Mouse (Mus musculus): ENCODE results near the gene Pax3. TPM values are rescaled to one million over a fixed set of nuclear protein-coding genes. Genes with fewer than 3 reads are reported as not detected.

The Pax3 gene
- not detected in 2 replicates for total RNA-seq (2017)

DNA sequence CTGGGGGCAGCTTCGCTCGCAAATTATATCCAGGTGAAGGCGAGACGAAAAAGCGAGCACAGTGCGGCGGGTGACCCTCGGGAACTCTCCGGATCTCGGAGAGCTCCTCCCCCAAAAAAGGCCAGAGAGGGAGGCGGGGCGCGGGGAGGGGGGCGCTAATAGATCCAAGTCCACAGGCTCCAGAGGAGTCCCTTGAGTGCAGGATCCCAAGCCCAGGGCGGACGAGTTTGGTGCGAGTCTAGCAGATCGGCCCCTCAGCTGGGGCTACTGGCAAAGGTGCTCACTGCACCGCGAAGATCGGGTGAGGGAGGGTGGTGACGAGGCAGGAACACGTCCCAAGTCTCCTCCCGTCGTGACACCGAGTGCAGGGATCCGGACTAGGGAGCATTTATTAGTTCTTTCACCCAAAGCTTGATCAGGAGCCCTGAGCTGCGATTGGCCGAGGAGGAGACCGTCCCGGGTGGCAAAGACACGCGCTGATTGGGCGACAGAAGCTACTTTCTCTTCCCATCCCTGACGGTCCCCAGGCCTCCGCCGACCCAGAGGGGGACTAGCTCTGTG lies at the start of gene Pax3:
Gene Pax3 (minus strand): TSS at position 384 of the 561 bp plus-strand sequence.
- peak in 1 of 2 experiments; percentile 23; a peak in 2 of 4 replicates for ATAC-seq (replicated peaks in 1 of 2; ENCODE audit: insufficient read depth in 1 of 2, low FRiP score in 2 of 2, low TSS enrichment in 1 of 2, low read depth in 1 of 2, poor library complexity in 2 of 2, severe bottlenecking in 2 of 2)

DNA sequence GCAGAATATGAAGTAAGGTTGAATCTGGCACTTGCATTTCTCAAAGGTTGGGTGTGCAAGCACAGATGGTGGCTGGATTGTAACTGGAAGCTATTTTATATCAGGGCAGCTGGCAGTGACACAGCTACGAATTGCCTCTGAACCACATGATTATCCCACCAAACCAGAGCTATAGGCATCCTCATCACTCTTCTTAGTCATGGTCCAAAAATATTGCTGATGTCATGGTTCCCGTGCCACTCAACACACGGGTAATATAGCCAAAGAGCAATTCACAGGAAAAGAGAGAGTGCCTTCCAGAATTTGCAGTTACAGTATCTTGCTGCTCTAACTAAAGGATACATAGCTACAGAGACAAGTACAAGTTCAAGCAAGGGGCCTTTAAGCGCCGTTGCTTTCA lies 37.4 kb upstream of the Pax3 start:
- no peak for ATAC-seq (replicated peaks in 1 of 2; ENCODE audit: insufficient read depth in 1 of 2, low FRiP score in 2 of 2, low TSS enrichment in 1 of 2, low read depth in 1 of 2, poor library complexity in 2 of 2, severe bottlenecking in 2 of 2)

DNA sequence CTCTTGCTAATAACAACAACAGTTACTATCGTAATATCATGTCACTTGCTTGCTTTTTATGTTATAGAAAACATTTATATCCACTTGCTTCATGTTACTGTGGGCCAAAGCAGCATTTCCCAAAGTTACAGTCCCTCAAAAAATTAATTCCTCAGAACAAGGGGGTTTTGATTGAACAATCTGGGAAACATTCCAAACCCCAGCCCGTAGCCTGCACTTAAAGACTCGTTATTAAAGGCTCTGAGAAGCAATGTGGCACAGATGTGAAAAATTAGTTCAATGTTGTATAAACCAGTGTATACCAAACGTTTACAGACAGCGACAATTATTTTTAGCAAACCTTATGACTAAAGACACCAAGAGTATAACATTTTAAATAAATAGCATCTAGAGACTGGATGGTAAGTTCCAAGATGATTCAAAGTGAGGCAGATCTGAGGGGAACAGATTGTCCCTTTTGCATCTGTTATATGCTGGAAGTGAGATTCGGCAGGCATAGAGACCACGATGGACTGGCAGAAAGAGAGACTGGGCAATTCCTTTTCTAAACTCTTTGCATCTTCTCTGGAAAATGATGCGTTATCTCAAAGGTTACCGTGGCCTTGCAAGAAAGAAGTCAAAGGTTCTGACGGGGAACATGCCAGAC lies 35.1 kb upstream of the Pax3 start:
- ATAC-seq (replicated peaks in 1 of 2; ENCODE audit: insufficient read depth in 1 of 2, low FRiP score in 2 of 2, low TSS enrichment in 1 of 2, low read depth in 1 of 2, poor library complexity in 2 of 2, severe bottlenecking in 2 of 2): no peak

DNA sequence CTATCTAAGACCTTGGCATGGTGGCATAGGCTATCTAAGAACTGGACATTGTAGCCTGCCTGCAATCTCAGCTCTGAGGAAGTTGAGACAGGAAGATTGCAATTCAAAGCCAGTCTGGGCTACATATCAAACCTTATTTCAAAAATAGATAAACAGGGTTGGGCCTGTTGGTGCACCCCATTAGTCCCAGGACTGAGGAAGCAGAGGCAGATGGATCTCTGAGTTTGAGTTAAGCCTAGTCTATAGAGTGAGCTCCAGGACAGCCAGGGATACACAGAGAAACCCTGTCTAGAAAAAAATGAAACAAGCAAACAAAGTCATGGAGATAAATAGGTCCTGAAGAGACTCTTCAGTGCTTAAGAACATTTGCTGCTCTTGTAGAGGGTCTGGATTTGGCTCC lies 32.9 kb upstream of the Pax3 start:
- ATAC-seq (replicated peaks in 1 of 2; ENCODE audit: insufficient read depth in 1 of 2, low FRiP score in 2 of 2, low TSS enrichment in 1 of 2, low read depth in 1 of 2, poor library complexity in 2 of 2, severe bottlenecking in 2 of 2): no peak

DNA sequence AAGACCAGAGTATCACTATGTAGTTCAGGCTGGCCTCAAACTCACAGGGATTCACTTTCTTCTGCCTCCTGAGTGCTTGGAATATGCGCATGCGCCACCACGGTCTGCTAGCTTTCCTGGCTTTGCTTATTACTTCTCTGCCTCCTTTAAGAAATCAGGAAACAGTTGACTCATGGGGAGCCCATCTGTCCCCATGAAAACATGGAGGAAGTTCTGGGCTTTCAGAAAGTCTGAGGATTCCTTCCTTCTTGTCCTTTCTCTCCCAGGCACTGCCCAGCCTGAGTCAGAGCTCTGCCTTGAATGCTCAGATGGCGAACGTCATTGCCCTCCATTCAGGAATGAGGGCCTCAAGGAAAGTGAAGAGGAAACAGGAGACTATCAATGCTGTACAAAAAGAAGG lies 31.8 kb upstream of the Pax3 start:
- ATAC-seq (replicated peaks in 1 of 2; ENCODE audit: insufficient read depth in 1 of 2, low FRiP score in 2 of 2, low TSS enrichment in 1 of 2, low read depth in 1 of 2, poor library complexity in 2 of 2, severe bottlenecking in 2 of 2): no peak

DNA sequence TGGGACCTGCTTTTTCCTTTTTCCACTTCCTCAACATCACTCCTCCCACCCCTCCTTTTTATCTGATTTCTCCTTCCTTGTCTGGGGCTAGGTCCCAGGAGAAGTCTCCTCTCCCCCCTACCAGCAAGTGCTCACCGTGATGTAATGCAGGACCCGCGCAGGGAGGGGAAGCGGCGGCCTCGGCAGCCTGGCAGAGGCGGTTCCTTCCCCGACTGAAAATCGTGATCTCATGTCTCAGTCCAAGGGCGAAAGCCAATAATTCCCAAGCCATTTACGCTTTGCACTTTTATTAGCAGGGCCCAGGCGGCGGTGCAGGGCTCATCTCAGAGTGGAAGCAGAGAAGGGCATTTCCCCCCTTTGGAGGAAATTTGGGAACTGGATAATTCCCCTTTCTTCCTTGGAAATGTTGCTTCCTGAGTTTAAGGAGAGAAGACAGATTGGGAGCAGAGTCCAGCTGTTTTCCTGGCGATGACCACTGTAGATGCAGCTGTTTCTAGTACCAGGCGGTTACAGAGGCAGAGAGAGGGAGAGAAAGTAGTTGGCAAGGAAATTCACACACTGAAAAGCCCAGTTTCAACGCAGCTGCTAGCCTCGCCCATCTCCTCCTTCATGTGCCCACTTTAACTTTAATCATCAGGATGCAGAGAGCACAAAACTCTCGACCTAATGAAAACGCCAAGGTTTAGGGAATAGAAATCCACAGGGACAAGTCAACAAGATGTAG lies 21.3 kb upstream of the Pax3 start:
- no peak for ATAC-seq (replicated peaks in 1 of 2; ENCODE audit: insufficient read depth in 1 of 2, low FRiP score in 2 of 2, low TSS enrichment in 1 of 2, low read depth in 1 of 2, poor library complexity in 2 of 2, severe bottlenecking in 2 of 2)

DNA sequence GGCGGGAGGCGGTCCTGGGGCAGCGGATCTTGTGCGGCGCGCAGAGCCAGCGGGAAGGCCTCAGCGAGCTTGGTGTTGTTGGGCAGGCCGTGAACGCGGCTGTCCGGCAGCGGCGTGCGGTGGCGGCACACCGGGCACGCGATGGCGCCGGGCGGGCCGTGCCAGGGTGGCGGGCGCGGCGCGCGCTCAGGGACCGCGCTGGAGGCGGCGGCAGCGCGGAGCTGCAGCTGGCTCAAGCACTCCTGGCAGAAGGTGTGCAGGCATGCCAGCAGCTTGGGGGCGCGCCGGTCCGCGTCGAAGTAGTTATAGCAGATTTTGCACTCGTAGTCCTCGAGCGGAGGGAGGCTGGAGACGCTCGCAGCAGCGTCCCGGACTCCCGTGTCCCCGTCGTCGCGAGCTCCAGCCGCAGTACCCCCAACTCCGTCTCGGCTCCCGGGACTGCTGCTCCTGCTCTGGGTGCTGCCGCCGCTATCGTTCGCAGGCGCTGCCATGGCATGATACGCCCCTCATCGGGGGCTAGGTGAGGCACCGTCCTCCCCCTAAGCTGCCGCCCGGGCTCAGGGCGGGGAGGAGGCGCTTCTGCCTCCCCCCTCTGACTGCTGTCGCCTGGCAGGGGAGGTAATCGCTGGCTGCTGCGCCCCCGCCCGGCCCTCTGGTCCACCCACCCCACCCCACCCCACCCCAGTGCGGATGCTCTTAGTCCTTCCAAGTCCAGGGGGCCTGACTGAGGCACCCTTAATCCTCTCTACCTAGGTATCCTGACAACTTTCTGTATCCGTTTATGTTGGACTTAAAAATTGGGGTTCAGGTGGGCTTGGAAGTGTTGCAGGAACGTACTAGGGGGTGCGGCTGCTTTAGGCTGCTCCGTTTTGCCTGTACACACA lies 20.5 kb upstream of the Pax3 start:
- ATAC-seq (replicated peaks in 1 of 2; ENCODE audit: insufficient read depth in 1 of 2, low FRiP score in 2 of 2, low TSS enrichment in 1 of 2, low read depth in 1 of 2, poor library complexity in 2 of 2, severe bottlenecking in 2 of 2): no peak; a peak in 1 of 4 replicates

DNA sequence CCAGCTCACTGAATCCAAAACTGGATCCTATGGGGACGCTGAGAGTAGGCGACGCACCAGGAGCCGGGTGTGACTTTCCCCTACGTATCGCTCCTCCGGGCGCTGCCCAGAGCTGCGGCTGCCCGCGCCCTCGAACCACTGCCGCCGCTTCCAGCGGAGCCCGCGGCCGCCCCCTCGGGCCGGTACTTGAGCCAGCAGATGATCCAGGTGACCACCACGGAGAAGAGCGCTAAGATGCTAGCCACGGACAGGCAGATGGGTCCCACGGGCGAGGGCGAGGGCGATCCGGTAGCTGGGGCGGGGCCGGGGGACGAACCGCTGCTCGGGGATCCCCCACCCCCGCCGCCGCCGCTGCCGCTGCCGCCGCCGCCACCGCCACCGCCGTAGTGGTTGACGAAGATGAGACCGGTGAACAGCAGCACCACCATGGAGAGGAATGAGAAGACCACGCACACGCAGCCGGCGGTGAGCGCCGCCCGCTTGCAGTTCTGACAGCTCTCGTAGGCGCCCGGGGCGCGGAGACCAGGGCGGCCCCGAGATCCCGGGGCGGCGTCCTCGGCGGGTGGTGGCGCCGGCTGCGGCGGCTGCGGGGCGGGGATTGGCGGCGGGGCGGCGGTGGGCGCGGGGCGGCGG lies 19.7 kb upstream of the Pax3 start:
- no peak for ATAC-seq (replicated peaks in 1 of 2; ENCODE audit: insufficient read depth in 1 of 2, low FRiP score in 2 of 2, low TSS enrichment in 1 of 2, low read depth in 1 of 2, poor library complexity in 2 of 2, severe bottlenecking in 2 of 2)

DNA sequence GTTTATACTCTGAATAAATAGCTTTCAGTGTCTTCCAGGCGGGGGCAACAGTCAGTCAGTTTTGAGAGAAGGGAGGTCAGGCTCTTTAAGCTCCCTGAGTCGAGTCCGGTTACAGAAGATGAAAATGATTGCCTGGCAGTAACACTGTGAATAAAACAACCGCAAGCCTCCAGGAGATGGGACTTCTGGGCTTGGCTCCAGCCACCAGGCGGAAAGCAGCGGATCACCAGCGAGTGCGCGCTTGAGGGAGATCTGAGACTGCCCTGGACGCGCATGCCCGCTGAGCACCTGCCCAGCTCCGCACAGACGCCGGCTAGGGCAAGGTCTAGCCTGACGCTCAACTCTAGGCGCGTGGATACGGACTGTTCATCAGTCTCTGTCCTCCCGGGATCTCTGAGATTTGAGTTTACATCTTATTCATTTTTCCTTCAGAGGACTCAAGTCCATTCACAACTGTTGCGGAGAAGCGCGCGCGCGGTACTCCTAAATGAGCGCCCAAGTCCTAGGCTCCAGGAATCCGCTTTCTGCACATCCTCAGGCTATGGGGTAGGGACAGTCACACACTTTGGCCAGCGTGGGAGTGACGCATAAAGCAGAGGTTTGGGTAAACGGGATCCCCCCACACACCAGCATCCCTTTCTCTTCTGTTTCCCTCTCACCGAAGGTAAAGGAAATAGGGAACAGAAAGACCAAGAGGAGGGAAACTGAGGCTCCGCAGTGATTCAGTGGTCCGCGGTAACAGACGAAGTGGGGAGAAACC lies 19.0 kb upstream of the Pax3 start:
- ATAC-seq (replicated peaks in 1 of 2; ENCODE audit: insufficient read depth in 1 of 2, low FRiP score in 2 of 2, low TSS enrichment in 1 of 2, low read depth in 1 of 2, poor library complexity in 2 of 2, severe bottlenecking in 2 of 2): peak; percentile 30 to 38; a peak in 1 of 4 replicates

DNA sequence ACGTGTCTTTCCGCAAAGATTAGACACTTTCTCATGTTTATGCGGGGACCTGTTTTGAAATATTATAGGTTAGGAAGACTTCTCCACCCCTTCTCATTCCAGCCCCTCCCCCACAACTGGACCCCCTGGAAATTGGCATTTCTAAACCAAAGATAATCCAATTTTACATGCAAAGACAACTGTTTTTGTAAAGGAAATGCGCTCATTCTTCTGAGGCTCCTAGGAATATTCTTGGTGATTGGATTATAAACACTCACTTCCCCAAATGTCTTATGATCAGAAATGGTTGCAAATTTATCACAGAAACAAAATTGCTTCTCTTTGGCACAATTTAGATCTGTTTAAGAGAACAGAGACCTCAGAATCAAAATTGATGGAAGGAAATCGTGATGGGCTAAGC lies 14.1 kb upstream of the Pax3 start:
- ATAC-seq (replicated peaks in 1 of 2; ENCODE audit: insufficient read depth in 1 of 2, low FRiP score in 2 of 2, low TSS enrichment in 1 of 2, low read depth in 1 of 2, poor library complexity in 2 of 2, severe bottlenecking in 2 of 2): no peak

DNA sequence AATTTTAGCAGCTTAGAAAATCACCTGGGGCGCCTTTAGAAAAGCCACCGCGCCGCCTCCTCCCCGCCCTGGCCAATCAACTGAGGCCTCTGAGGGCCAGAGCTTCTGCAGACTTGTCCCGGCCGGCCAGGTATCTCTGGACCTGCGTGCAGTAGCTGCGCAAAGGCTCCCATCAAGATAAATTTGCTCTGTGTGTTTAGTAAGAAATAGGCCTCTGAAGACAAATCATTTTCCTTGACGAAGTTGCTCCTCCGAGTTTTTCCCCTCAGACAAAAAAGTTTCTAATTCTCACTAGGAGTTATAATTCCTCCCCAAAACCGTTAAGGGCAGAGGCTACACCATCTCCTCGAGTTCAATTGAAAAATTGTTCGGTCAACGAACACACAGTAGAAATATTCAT lies 13.6 kb upstream of the Pax3 start:
- no peak for ATAC-seq (replicated peaks in 1 of 2; ENCODE audit: insufficient read depth in 1 of 2, low FRiP score in 2 of 2, low TSS enrichment in 1 of 2, low read depth in 1 of 2, poor library complexity in 2 of 2, severe bottlenecking in 2 of 2)

DNA sequence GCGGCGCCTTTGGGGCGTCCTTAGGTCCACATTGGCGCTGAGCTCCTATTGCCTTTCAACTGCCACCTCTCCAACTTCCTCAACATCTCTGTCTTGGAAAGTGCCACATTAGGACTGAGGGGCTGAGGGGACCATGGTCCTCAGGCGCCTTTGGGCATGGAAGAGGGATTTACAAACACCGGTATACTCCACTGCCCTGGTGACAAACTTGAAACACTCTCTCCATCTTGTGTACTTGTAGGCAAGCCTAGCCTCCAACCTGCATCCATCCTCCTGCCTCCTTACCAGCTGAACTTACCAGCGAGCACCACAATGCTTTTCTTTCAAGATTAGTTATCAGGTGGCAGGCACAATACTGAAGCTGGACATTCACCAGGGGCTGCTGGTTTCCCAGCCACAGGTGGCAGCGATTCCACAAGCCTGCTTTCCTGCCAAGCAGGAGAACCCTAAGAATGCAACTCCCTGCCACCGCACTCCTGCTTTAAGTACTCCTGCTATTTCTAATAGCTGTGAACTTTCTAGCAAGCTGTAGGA lies 11.4 kb upstream of the Pax3 start:
- ATAC-seq (replicated peaks in 1 of 2; ENCODE audit: insufficient read depth in 1 of 2, low FRiP score in 2 of 2, low TSS enrichment in 1 of 2, low read depth in 1 of 2, poor library complexity in 2 of 2, severe bottlenecking in 2 of 2): no peak

DNA sequence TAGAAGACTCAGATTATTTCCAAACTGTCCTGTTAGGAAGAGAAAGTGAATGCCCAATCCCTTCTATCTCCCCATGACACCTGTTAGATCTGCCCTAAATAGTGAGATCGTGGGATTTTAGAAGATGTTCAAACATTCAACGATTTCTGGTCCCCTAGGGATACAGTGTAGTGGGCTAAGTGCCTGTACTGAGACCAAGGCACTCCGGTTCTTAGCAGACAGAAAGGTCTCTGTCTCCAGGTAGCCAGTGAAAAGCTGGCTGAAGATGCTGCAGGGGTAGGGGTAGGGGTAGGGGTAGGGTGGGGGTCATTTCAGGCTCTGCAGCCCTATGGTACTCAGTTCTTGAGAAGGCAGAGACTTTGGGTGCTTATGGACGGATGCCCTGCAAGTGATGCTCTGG lies 7.4 kb upstream of the Pax3 start:
- no peak for ATAC-seq (replicated peaks in 1 of 2; ENCODE audit: insufficient read depth in 1 of 2, low FRiP score in 2 of 2, low TSS enrichment in 1 of 2, low read depth in 1 of 2, poor library complexity in 2 of 2, severe bottlenecking in 2 of 2)

DNA sequence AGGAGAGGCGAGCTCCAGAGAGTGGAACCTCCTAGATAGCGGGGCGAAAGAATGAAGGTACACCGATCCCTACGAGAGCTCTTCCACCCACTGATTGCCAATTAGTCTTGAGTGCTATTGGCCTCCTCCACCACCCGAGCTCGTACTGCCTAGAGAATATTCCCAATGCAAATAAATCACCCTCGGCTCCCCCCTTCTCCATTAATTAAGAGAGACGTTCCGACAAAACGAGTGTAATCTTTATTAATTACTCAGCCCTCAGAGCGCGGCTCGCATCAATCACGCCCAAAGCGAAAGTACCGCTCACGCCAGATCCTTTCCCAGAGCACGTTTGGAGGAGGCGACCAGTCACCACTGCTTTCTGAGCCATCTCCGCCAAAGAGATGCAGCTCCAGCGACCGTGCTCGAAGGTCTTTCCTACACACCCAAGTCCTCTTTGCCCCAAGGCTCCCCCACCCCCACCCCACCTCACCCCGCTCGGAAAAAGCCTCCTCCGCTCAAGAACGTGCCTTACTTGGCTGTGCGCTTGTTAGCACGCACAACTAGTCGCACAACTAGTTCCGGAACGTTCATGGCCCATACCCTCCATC lies 6.8 kb upstream of the Pax3 start:
- ATAC-seq (replicated peaks in 1 of 2; ENCODE audit: insufficient read depth in 1 of 2, low FRiP score in 2 of 2, low TSS enrichment in 1 of 2, low read depth in 1 of 2, poor library complexity in 2 of 2, severe bottlenecking in 2 of 2): peak; percentile 50 to 52; a peak in 1 of 4 replicates

DNA sequence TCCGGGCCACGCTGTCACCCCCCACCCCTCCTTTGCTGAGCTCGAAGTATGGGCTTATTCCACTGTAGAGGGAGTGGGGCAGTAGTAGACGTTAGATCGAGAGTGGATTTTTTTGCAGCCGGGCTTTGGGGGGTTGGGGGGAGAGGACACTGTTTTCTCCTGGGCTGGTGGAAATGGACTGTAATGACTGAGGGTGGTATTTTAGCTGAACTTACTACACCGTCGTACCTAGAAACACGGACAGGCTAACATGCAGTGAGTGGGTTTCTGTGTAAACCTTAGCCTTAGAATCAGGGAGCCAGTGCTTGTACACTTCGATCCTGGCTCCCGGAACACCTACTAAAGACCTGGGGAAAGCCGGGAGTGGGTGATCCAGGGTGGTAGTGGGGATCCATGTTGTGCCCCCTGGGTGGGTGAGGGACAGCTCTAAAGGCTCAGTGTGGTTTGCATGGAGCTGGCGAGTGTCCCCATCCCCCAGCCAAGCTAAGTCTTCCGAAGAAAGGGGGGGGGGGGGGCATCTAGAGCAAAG lies 6.2 kb upstream of the Pax3 start:
- ATAC-seq (replicated peaks in 1 of 2; ENCODE audit: insufficient read depth in 1 of 2, low FRiP score in 2 of 2, low TSS enrichment in 1 of 2, low read depth in 1 of 2, poor library complexity in 2 of 2, severe bottlenecking in 2 of 2): no peak

DNA sequence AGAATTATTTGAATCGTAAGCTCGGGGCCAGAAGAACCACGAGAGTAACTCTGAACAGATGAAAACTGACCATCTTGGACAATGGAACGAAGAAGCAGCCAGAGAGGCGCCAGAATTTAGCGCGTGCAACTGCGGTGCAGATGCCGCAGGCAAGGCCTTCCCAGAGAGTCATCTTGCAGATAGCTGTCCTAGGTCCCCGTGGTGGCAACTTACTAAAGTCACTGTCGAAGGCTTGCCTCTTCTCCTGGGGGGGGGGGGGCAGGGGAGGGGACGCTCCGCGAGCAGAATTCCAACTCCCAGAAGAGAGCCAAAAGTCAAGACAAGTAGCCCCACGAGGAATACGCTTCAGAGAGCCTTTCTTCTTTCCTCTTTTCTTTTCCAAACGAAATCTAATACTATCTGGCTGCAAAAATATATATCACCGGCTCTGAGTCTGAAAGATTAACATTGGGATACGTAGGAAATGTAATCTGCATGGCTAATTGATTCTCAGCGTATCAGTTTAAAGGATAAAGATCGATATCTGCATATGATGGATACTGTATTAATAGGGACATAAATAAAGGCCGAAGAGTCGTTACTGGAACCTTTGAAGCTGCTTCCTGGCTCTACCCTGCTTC lies 5.6 kb upstream of the Pax3 start:
- ATAC-seq (replicated peaks in 1 of 2; ENCODE audit: insufficient read depth in 1 of 2, low FRiP score in 2 of 2, low TSS enrichment in 1 of 2, low read depth in 1 of 2, poor library complexity in 2 of 2, severe bottlenecking in 2 of 2): no peak

Measured in hematopoietic stem cell, adult 5-6 weeks (primary cell).